In the genomic region with DNA sequence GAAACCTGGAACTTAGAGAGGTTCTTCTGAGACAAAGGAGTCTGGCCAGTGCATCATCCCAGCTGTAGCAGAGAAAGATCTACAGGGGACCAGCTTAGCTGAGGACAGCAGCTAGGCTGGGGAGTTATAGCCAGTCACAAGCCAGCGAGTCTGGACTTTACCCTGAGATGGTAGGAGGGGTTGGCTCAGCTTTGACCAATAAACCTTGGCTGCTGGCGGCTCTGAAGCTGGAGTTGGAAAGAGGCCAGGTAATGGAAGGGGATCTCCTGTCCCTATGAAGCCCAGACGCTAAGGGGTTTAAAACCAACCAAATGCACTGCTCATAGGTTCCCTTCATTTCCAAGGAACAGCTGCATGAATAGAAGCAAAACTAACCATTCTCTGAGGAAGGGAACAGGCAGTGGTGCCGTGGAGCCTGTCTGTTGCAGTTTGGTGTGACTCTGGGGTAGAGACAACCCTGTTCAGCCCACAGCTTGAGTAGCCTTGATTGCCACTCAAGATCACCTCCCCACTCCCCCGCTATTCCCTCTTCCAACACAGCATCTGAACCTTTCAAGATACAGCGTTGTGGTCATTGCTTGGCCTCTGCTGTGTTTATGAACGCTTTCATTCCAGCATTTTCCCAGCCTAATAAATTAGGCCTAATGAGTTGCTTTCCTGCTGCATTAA, we compare ENCODE assay signal across 11 mouse cellular contexts. TPM values are rescaled to one million over a fixed set of nuclear protein-coding genes. Genes with fewer than 3 reads are reported as not detected.
DNase-seq lines count a peak whose midpoint lies in the region; ATAC-seq lines count a peak whose summit lies in the region.
"Had no signal": no experiment of that assay in that cellular context is flagged by ENCODE, and none has a peak within 500 bp of the region (broad histone marks: within the 10 kb centered on the region; RNA-seq: fewer than 3 reads in every experiment).

No protein-coding gene starts in this region.

- peak; percentile 63; the same call in 1 of the 2 replicates for ATAC-seq in limb, embryonic 12.5 days (ENCODE audit: insufficient number of reproducible peaks, insufficient read depth, low FRiP score, low TSS enrichment, low read depth)
- ATAC-seq in CD4-positive, CD25-positive, alpha-beta regulatory T cell, adult 4 months = no peak
- ATAC-seq: midbrain, embryonic 15.5 days had no signal

- peak overlapping the region; percentile 72 for H3K27ac ChIP-seq in limb, embryonic 12.5 days
- H3K27ac ChIP-seq: midbrain, embryonic 15.5 days had no signal

- H3K36me3 ChIP-seq in limb, embryonic 12.5 days = no peaks in the 10 kb centered on the region
- H3K36me3 ChIP-seq: midbrain, embryonic 15.5 days had no signal

- peak; percentile 9 for DNase-seq in gastrocnemius, postnatal 10 days
- no peak for DNase-seq in gastrocnemius, adult 18-20 months (ENCODE audit: low spot score)
- DNase-seq in urinary bladder, postnatal 14 days (ENCODE audit: low spot score) = peak; percentile 11
- no peak for DNase-seq in urinary bladder, postnatal 36 days (ENCODE audit: low spot score in 2 of 2)
- no peak for DNase-seq in right cerebral cortex, postnatal 14 days
- DNase-seq in T-cell, adult 2 months (ENCODE audit: low spot score) = no peak
- DNase-seq: cerebellum, adult 2 months; heart, postnatal 36 days had no signal

- no peak overlapping the region for H3K9ac ChIP-seq in limb, embryonic 12.5 days (replicated peaks)
- H3K9ac ChIP-seq: midbrain, embryonic 15.5 days had no signal

- H3K27me3 ChIP-seq in limb, embryonic 12.5 days = no peaks in the 10 kb centered on the region
- H3K27me3 ChIP-seq: midbrain, embryonic 15.5 days had no signal

- H3K4me3 ChIP-seq in limb, embryonic 12.5 days (replicated peaks) = no peak overlapping the region
- H3K4me3 ChIP-seq: midbrain, embryonic 15.5 days had no signal

- H3K9me3 ChIP-seq in limb, embryonic 12.5 days = no peaks in the 10 kb centered on the region
- H3K9me3 ChIP-seq: midbrain, embryonic 15.5 days had no signal

- WGBS in limb, embryonic 12.5 days = 36% methylated on average over 7 of the region's 7 CpGs

- peak overlapping the region; percentile 19 for H3K4me2 ChIP-seq in limb, embryonic 12.5 days
- H3K4me2 ChIP-seq: midbrain, embryonic 15.5 days had no signal

- peaks cover 16% of the 10 kb centered on the region for H3K4me1 ChIP-seq in limb, embryonic 12.5 days (replicated peaks)
- H3K4me1 ChIP-seq: midbrain, embryonic 15.5 days had no signal

RNA-seq across cellular contexts. Expression of a gene that starts 30.2 kb away (rescaled TPM):
- total RNA-seq in gastrocnemius, postnatal 10 days (2021) = 1 to 10 TPM in 1 of 2 experiments, under 1 TPM in 1; 0.31 to 2.6 TPM
- not detected for total RNA-seq in gastrocnemius, adult 18-20 months (2021)
- 0.05 and 0.17 TPM in 2 replicates for polyA plus RNA-seq in limb, embryonic 12.5 days (2016; fragmentation: Nextera tagmentation; extraction: Ambion mirVana)
- under 1 TPM in 1 of 2 experiments, not detected in 1; 0.19 TPM for polyA plus RNA-seq in CD4-positive, CD25-positive, alpha-beta regulatory T cell, adult 4 months (2017; shearing (Covaris generic))

Comparison
In these comparisons a context has a peak if more than half of its experiments do, and no peak if none do; other contexts are left out.
1. DNase-seq: peak in gastrocnemius, postnatal 10 days (single experiment) and urinary bladder, postnatal 14 days (single experiment); none in gastrocnemius, adult 18-20 months (single experiment), urinary bladder, postnatal 36 days (0 of 2), right cerebral cortex, postnatal 14 days (single experiment) and T-cell, adult 2 months (single experiment).